Mouse (Mus musculus) layer of hippocampus, adult 8-10 months (tissue): ENCODE results near the gene Znhit2. TPM values are rescaled to one million over a fixed set of nuclear protein-coding genes. Genes with fewer than 3 reads are reported as not detected.
"Not testable (repeated sequence)": the region's sequence is repeated elsewhere in the genome, so short reads cannot be mapped to it uniquely, and the experiment has no call there.

ENCODE experiments used
- DNase-seq, 2 experiments: peaks; one replicate each; pipeline ENCODE4 v3.0.0; 2022; ENCODE audit warnings: low spot score in 2 of 2
- total RNA-seq, 4 experiments: library from RNA; stranded (reverse); gene quantifications; 2 replicates each; pipeline ENCODE4 v1.2.4; 2022

Znhit2 gene
- 10 to 100 TPM; 27.0 to 38.4 (median 32.4) TPM for total RNA-seq

DNA sequence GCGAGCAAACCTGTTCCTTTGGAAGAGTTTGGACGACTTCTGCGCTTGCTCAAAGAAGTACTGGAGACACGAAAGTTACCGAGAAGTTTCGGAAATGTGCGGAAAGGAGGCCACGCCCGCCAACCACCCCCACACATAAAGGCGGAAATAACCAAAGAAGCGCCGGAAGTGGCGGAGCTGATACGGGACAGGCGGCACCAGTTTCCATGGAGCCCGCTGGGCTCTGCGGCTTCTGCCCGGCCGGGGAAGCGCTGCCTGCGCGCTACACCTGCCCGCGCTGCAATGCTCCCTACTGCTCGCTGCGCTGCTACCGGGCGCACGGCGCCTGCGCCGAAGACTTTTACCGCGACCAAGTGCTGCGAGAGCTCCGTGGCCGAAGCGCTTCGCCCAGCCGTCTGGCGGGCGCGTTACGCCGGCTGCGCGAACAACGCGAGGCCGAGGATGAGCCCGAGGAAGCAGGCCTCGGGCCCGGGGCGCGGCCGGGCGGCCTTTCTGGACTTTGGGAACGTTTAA lies at the start of gene Znhit2:
Gene Znhit2 (plus strand): TSS at position 172 of the 513 bp plus-strand sequence.
- peak; percentile 93 for DNase-seq

DNA sequence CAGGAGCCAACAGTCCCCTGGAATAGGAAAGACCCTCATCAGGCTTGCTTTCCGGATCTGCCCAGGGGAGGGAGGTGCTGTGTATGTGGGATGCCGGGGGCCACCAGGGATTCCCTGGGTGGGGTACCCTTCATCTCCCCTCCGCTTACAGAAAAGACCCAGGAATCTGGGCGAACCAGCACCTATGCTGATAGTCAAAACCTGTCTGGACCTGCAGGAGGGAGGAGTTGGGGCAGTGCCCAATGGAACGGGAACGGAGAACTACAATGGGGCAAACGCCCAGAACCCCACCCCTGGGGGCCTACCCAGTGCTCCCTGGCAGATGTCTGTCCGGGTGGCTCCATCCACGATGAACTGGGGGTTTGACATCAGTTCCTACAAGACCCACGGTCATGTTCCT lies 47.3 kb upstream of the Znhit2 start:
- DNase-seq = no peak

DNA sequence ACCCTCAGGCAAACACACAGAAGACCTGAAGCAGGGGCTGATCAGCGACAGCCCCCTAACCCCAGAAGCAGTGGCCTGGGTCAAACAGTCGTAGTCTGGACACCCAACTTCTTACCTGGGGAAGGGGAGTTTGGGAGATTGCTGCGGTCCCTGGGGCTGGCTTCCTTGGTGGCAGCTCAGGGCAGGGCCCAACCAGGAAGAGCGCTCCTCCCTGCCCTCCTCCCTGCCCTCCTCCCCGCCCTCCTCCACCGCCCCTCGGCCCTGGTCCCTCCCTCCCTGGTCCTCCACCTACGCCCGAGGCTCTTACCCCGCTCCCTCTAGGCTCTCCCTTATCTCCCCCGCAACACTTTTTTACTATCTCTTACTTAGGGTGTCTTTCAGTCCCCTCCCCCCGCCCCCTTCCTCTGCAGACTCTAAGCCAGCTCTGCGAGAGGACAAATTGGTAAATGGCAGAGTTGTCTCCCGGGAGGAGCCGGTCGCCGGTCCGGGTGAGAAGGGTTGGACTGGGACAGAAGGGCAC lies 45.9 kb upstream of the Znhit2 start:
- DNase-seq = no peak

DNA sequence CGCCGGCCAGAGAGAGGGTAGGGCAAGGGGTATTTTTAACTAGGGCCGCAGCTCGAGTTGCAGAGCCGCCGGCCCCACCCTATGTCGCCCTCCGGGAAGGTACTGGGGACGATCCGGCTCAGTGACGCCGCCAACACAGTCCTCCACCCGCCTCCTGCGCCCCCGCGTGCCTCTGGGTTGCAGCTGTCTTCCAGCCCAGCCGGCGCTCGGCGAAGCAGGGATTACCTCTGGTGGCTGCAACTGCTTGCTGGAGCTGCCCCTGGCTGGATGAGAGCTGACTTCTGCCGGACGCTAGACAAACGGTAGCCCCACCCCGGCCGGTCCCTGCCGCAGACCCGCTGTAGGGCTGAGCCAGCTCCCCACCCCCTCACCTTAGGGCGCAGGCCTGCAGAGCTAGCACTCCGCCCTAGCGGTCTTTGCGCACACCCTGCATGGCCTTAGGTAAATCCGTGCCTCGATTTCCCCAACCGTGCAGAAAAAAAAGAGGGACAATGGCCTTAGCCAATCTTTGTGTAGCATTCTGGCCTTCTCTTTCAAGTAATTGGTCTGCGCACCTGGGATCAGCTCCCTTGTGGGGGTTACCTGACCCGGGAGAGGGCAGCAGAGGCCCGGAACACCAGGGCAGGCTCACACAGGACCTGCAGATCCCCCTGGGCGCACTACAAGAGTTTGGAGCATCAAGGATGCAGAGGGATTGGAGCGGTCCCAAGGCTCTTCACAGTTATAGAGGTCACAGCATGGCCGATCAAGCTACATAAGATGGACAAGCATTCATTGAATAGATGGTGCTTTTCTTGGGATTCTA lies 45.3 kb upstream of the Znhit2 start, which contains the start of gene Capn1:
Gene Capn1 (minus strand): TSS at position 387 of the 805 bp plus-strand sequence.
- DNase-seq = peak; percentile 27 to 57

DNA sequence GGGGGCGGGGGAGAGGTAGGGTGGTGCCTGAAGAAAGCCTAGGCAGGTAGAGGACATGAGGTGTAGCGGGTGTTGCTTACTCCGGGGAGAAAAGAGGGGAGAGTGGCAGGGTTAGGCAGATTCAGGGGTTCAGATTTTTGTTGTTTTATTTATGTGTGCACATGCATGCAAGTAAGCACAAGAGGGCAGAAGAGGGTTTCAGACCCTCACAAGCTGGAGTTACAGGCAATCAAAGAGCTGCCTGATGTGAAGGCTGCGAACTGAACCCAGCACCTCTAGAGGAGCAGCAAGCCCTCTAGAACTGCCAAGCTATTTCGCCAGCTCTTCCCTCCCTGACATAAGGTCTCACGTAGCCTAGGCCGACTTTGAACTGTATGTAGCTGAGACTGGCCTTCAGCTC lies 44.5 kb upstream of the Znhit2 start:
- DNase-seq = no peak

DNA sequence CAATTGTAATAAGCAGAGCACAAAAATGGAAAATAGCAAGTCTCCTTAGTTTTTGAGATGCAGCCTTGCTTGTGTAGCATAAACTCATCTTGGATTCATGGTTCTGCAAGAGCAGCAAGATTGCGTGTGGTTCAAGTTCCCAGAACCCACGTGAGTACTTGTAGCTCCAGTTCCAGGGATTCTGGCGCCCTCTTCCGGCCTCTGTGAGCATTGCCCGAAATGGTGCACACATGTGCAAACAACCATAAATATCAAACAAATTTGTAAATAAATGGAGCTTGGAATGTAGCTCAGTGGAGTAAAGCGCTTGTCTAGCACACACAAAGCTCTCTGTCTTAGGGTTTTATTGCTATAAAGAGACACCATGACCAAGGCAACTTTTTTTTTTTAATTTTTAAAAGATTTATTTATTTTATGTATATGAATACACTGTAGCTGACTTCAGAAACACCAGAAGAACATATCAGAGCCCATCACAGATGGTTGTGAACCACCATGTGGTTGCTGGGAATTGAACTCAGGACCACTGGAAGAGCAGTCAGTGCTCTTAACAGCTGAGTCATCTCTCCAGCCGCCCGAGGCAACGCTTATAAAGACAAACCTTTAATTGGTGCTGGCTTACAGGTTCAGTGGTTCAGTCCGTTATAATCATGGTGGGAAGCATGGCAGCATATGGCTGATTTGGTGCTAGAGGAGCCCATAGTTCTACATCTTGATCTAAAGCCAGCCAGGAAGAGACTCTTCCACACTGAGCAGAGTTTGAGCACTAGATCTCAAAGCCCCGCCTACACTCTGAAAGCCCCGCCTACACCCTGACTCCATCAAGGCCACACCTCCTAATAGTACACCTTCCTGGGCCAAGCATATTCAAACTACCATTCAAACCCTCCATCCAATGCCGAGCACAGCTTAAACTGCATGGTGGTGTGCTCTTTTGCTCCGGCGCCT lies 42.6 kb upstream of the Znhit2 start:
- DNase-seq = peak; percentile 72 to 88

DNA sequence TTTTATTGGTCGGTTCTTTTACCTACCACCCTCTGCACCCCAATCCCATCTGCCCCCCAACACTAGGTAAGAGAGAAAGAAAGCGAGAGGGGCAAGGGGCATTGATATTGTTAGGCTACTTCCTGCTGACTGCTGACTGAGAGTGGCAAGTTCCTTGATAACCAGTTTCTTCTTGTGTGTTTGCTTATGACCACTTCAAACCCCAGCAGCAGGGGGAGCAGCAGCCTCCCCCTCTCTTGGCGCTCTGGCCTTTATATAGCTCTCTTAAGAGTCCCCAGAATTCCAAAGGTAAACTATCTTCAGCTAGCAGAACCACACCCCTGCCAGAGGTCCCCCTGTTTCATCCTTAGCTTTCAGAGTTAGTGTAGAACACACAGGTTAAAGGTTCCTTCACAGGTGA lies 40.7 kb upstream of the Znhit2 start:
- DNase-seq = no peak

DNA sequence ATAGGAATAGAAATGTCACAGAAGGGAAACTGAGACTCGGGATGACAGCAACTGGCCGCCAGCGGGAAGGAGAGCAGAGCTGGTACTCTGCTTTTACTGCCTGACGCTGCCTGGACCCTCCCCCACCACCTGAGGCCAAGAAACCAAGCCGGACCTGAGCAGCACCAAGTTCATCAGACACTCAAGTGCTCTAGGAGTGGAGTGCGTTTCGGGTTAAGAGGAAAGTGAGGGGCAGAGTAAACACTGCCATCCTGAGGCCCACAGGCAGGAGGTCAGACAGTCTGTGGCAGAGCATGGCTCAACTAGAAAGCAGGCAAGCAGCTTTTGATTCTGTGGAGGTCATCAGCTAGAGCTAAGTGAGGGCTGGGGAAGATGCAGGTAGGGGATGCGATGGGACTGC lies 37.9 kb upstream of the Znhit2 start:
- no peak for DNase-seq

DNA sequence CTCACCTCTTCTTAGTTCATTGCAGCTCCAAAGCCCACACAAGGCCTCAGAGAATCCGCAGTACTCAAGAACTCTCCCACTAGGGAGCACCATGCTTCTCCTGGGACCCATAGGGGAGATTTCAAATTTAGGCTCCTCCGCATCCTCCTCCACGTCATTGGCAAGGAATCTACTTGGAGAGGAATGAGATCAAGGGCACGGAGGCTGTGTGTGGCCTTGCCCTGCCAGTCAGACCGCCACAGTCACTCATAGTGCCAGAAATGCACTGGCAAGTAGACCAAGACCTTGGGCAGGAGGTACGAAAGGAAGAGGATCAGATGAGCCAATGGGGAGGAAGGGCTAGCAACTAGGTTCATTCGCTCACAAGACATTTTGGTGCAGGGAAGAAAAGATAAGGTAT lies 37.1 kb upstream of the Znhit2 start:
- DNase-seq = no peak

DNA sequence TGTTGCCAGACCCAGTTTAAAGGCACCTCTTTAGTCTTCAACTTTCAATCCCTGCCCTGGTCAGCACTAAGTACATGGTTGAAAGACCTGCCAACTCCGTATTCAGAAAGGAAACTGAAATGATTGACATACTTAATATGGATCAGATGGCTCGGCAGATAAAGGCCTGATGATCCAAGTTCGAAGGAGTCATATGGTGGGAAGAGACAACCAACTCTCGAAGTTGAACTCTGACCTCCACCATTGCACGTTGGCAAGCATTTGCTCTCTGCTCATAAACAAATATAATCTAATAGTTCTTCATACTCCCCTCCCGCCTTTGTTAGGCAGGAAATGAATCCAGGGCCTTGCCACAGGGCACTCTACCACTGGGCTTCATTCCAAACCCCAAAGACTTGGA lies 32.0 kb upstream of the Znhit2 start:
- DNase-seq = no peak

DNA sequence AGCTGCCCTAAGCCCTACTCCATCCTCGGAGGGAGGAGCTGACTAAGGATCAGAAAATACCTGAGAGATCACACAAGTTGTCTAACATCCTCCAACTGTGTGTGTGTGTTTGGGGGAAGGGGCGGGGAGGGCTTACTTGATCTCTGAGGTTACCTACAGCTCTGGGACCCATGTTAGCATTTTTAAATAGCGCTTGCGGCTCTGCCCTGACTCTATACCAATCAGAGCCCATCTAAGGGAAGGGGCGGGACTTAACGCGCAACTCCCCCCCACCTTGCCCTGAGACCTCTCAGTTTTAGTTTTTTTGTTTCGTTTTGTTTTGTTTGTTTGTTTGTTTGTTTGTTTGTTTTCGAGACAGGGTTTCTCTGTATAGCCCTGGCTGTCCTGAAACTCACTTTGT lies 31.6 kb upstream of the Znhit2 start:
- DNase-seq = no peak

DNA sequence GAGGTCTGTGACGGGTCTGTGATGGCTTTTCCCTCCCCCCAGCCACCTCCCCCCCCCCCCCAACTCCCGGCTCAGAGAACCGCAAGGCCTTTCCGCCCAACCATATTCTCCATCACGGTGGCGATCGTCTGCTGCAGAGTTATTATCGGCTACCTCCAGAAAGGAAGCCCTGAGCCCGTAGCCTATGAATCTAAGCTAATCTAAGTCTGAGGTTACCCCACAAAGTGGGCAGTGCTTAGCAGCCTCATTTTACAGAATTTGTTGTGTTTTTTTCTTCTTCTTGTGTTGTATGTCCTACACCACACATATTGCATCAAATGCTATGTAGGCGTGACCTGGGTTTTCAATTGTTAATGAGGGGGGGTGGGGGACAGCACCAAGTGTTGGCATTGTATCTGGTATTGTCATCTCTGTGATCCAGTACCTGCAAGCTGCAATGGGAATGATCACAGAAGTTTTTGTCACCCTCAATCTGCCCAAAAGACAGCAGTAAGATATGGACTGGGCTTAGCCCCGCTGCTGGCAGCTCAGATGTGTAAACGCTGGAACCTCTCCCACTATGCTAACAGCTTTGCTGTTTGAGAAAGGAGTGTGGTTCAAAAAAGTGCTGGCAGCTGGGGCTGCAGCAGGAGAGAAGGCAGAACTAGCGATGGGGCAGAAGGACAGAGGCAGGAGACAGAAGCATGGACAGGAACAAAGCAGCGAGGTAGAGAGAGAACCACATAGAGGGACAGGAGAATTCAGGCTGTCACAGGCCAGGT lies 30.3 kb upstream of the Znhit2 start:
- no peak for DNase-seq

DNA sequence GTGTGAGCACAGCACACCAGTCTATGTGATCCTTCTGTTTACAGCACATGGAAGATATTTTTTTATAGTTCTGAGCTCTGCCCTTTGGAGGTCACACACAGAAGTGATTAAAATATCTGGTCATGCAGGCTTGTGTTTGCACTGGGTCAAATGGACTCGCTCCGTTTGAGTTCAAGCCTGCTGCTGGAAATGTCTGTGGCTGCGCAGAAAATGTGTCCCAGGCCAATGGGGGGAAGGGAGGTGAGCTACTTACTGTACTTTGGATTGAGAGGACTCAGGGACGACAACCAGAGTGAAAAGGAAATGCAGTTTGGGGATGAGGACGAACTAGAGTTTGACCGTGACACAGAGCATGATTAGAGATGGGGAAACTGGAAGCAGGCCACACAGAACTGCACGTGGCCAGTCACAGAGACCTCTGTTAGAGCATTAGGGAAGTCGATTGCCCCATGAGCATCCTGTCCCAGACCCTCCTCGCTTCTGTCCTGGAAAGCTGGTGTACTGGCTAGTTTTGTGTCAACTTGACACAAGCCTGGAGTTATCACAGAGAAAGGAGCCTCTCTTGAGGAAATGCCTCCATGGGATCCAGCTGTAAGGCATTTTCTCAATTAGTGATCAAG lies 24.9 kb upstream of the Znhit2 start:
- no peak for DNase-seq

DNA sequence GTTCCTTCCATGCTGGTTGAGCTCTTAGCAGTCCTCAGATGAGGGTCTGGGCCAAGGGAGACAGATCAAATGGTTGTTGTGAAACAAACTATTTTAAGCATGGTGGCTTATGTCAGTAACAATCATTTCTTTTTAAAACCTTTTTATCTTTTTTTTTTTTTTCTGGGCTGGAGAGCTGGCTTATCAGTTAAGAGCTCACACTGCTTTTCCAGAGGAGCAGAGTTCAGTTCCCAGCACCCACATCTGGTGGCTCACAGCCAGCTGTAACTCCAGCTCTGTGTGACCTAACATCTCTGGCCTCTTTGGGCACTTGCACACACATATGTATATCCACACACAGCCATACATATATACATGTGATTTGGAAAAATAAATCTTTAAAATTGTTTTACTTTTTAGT lies 23.3 kb upstream of the Znhit2 start:
- DNase-seq = no peak

DNA sequence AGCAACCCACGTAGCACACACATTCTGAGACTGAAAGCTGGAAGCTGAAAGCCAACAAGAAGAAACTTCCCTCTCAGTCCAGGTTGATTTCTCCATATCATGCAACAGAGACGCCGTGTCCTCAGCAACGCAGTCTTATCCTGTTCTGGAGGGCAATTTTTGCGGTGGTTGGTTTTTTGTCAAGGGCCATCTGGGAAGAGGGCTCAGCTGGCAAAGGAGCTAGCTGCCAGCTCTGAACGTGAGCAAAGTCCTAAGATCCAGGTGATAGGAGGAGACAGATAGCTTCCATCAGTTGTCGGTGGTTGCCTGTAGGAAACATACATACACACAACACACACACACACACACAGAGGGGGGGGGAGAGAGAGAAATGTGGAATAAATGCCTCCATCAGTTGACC lies 22.7 kb upstream of the Znhit2 start:
- no peak for DNase-seq

DNA sequence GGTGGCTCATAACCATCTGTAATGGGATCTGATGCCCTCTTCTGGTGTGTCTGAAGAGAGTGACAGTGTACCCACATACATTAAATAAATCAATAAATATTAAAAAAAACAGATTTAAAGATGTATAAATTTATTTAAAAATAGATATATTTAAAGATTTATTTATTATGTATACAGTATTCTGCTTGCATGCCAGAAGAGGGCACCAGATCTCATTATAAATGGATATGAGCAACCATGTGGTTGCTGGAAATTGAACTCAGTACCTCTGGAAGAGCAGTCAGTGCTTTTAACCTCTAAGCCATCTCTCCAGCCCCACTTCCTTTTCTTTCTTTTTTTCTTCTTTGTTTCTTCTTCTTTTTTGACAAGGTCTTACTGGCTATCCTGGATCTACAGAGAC lies 21.0 kb upstream of the Znhit2 start:
- no peak for DNase-seq

DNA sequence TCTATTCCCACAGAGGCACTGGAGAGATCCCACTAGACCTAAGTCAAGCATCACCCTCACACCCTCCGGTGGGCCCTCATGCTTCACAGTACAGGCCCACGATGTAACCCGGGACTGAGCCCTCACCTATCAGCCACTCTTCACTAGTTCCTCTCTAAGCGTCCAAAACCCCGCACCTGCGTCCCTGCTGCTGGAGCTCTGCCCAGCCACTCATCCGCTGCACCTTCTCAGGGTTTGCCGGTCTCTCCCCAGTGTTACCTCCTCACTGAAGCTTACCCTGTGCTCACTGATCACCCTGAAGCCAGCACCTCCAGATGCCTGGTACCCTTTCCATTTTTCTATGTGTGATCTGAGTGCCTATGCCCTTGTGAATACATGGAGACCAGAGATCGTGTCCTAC lies 18.7 kb upstream of the Znhit2 start:
- no peak for DNase-seq

DNA sequence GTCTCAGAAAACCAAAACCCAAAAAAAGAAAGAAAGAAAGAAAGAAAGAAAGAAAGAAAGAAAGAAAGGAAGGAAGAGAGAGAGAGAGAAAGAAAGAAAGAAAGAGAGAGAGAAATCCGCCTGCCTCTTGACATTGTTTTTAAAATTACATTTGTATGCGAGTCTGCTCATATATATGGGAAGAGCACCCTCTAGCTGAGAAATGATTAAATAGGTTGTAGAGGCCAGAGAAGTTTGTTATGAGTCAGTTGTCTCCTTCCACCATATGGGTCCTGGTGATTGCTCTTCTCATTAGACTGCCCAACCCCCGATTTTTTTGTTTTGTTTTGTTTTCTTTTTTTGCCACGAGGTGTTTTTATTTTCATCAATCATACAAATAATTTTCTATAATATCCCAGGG lies 16.9 kb upstream of the Znhit2 start:
- DNase-seq = not testable (repeated sequence)

DNA sequence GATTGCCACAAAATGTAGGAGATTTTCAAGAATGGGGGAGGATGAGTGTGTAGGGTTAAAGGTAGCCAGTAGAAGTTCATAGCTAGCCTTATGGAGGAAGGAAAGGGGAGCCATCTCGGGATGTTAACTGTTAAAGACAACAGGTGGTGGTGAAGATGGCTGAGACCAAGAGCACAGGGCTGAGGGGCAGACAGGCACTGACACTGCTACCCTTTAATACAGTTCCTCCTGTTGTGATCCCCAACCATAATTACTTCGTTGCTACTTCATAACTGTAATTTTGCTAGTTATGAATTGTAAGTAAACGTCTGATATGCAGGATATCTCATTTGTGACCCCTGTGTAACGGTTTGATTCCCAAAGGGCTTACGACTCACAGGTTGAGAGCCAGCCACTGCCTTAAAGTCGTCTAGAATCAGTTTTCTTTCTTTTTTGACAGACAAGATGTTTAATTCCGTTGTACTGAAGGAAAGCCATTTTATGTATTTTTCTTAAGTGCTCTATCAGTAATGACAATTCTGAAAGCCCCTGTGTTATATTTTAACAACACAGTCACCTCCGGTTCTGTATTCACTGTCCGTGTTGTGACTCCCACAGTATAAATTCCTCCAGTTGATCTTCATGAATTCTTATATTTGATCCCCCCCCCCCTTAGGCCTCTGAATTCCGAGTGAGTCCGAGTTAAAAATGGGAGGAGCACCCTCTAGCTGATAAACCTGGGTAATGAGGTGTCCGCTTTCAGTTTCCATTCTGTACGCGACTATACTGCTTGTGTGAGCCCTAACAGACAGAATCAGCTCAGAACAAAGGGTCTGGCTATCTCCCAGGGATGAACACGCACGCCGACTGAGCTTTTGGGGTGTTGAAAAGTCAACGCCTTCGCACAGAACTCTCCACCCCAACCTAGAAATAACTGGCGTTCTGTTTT lies 15.4 kb upstream of the Znhit2 start:
- DNase-seq = peak in 1 of 2 experiments; percentile 37
